Mouse (Mus musculus): Measurements from ENCODE around the gene Tenm4. TPM values are rescaled to one million over a fixed set of nuclear protein-coding genes. Genes with fewer than 3 reads are reported as not detected.

Gene Tenm4
- polyA plus RNA-seq, 1 experiment from 2014 or later, result 7.3 TPM

DNA sequence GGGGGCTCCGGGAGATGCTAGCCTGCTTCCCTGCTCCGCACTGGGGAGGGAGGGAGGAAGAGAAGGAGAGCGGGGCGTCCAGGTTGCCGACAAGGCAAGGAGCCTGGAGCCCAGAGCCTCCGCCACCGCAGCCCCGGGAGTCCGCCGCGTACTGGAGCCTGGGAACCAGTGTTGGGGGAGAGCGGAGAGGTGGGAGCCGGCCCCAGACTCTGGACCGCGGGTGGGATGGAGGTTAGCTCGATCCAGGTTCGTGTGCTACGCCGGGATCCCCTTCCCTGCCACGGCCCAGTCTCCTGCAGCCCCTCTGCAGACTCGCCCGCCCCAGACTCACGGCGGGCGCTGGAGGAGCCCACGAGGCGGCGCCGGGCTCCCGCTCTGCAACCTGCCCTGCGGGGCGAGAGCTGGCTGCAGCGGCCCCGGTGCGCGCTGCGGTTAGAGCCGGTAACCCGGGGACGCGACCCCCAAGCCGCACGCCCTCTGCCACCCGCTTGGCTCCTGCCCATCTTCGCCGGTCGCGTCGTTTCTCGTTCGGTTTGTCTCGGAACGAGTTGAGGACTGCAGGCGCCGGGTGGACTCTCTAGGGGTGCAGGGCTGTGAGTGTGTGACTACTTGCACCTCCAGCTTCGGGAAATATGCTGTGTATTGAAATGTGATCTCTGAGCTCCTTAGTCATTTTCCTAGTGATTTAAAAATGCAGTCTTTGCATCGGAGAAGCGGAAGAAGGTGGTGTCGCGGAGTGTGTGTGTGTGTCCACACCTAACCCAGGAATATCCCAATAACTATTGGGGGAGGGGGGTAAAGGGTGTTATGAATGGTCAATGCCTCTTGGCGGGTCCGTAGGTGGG is 39.7 kb downstream of the Tenm4 start:
- peaks cover 75% of the 10 kb centered on the region for H3K27me3 ChIP-seq (replicated peaks; ENCODE audit: control insufficient read depth, insufficient read depth, low read length)
- peaks cover 7% of the 10 kb centered on the region for H3K4me1 ChIP-seq (replicated peaks; ENCODE audit: control insufficient read depth, insufficient read depth, low read length)
- H3K4me3 ChIP-seq (ENCODE audit: low read depth, low read length), result peak overlapping the region; percentile 48
- H3K4me2 ChIP-seq, result peak overlapping the region; percentile 67
- DNase-seq (ENCODE audit: low spot score) (peak; percentile 52), ATAC-seq (replicated peaks; ENCODE audit: low FRiP score) (peak; percentile 33; the same call in 1 of the 2 replicates)
- WGBS, result under 1% methylated on average over 54 of the region's 62 CpGs
- H3K27ac ChIP-seq (ENCODE audit: low read depth, low read length), result no peak overlapping the region
- H3K9me3 ChIP-seq (ENCODE audit: control insufficient read depth, low read length), result no peaks in the 10 kb centered on the region
- H3K36me3 ChIP-seq (ENCODE audit: control insufficient read depth, insufficient read depth, low read length), result no peaks in the 10 kb centered on the region
- peak overlapping the region; percentile 57 for H3K9ac ChIP-seq (ENCODE audit: low read depth, low read length)

DNA sequence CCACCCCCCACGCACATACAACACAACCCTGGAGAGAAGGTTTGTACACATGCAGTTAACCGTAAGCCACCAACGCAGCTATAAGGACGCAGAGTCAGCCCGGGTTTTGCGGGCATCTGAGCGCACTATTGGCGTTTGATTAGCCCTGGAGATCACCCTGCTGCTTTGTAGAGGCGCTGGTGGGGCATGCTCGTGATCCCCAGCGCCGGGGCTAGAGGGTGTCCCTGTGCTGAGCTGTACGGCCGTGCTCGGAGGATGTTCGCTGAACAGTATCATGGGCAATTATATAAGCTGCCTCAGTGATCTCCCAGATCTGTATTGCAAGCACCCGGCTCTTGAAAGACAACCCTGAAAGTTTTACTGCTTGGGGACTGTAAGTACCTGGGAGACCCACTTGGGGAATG is 40.6 kb downstream of the Tenm4 start:
- no peak for DNase-seq (ENCODE audit: low spot score)

DNA sequence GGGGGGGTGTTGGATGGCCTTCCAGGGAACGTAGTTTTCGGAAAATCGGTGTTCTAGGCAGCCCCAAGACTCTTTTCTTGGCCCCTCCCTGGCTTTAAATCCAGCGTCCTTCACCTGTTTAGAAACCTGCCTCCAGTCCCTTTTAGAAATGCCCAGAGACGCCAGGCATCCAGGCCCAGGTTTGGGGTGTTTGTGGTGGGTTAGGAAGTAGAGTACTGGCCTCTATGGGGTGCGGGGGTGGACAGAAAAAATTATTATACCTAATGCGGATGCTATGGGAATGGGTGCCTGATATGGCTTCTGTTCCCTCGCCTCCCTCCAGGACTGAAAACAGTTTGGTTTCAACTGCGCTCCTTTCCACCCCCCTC is 41.2 kb downstream of the Tenm4 start:
- WGBS, result 4% methylated on average over 9 of the region's 9 CpGs
- peaks cover 7% of the 10 kb centered on the region for H3K4me1 ChIP-seq (replicated peaks; ENCODE audit: control insufficient read depth, insufficient read depth, low read length)
- no peaks in the 10 kb centered on the region for H3K36me3 ChIP-seq (ENCODE audit: control insufficient read depth, insufficient read depth, low read length)
- H3K9ac ChIP-seq (ENCODE audit: low read depth, low read length), result no peak overlapping the region
- no peaks in the 10 kb centered on the region for H3K9me3 ChIP-seq (ENCODE audit: control insufficient read depth, low read length)
- peaks cover 73% of the 10 kb centered on the region for H3K27me3 ChIP-seq (replicated peaks; ENCODE audit: control insufficient read depth, insufficient read depth, low read length)
- ATAC-seq (replicated peaks; ENCODE audit: low FRiP score), result no peak
- peak overlapping the region; percentile 67 for H3K4me2 ChIP-seq
- peak overlapping the region; percentile 48 for H3K4me3 ChIP-seq (ENCODE audit: low read depth, low read length)
- no peak for DNase-seq (ENCODE audit: low spot score)
- H3K27ac ChIP-seq (ENCODE audit: low read depth, low read length), result no peak overlapping the region

More for the DNA sequence above, 40.6 kb downstream of the Tenm4 start:
- Histone ChIP-seq H3K27me3 (replicated peaks; ENCODE audit: control insufficient read depth, insufficient read depth, low read length) (peaks cover 75% of the 10 kb centered on the region), H3K9ac (ENCODE audit: low read depth, low read length) (no peak overlapping the region), H3K4me1 (replicated peaks; ENCODE audit: control insufficient read depth, insufficient read depth, low read length) (peaks cover 7% of the 10 kb centered on the region), H3K9me3 (ENCODE audit: control insufficient read depth, low read length) (no peaks in the 10 kb centered on the region), H3K4me3 (ENCODE audit: low read depth, low read length) (peak overlapping the region; percentile 48), H3K4me2 (peak overlapping the region; percentile 67), H3K27ac (ENCODE audit: low read depth, low read length) (no peak overlapping the region), H3K36me3 (ENCODE audit: control insufficient read depth, insufficient read depth, low read length) (no peaks in the 10 kb centered on the region)
- under 1% methylated on average over 17 of the region's 17 CpGs for WGBS
- ATAC-seq (replicated peaks; ENCODE audit: low FRiP score), result no peak

DNA sequence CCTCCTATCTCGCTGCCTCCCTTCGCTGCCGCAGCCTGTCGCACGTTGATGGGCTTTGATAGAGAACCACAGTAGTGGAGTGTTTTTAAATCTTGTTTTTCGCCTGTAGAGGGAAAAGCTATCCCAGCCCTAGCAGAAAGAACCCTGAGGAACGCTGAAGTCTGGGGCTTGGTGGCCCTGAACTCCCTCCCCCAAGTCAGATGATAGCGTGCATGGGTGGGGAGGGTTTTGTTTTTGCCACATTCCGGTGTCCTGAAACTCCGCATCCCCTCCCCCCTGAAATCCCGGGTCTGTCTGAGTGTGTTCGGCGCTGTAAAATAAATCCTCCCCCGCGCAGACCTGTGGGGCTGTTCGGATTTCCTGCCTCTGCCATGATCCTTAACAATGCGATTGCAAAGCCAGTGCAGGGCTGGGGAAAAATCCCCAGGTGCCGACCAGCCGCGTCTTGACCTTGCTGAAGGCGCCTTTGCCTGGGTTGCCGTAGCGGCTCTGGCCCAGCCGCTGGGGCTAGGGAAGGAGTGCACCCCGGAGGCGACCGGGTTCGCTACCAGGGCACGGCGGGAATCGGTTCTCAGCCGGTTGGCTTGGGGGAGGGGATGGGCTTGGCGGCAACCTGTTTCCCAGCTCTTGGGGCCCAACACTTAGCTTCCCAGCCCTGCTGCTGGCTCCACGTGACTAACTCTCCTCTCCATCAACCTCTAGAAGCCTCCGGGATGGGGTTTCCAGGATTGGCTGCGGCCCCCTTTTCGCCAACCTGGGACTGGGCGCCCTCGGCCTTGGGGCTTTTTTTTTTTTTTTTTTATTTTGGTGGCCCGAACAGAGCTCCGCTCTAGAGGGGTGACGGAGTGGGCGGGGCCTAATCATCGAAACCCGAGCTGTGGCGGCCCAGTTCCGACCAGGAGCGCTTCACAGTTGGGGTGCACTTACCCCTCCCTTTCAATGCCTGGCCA is 41.8 kb downstream of the Tenm4 start:
- Histone ChIP-seq H3K4me3 (ENCODE audit: low read depth, low read length) (peak overlapping the region; percentile 48), H3K36me3 (ENCODE audit: control insufficient read depth, insufficient read depth, low read length) (no peaks in the 10 kb centered on the region), H3K4me2 (peak overlapping the region; percentile 67), H3K27me3 (replicated peaks; ENCODE audit: control insufficient read depth, insufficient read depth, low read length) (peaks cover 70% of the 10 kb centered on the region), H3K4me1 (replicated peaks; ENCODE audit: control insufficient read depth, insufficient read depth, low read length) (peaks cover 7% of the 10 kb centered on the region), H3K9ac (ENCODE audit: low read depth, low read length) (no peak overlapping the region), H3K9me3 (ENCODE audit: control insufficient read depth, low read length) (no peaks in the 10 kb centered on the region), H3K27ac (ENCODE audit: low read depth, low read length) (no peak overlapping the region)
- DNase-seq (ENCODE audit: low spot score) (peak; percentile 67), ATAC-seq (replicated peaks; ENCODE audit: low FRiP score) (peak; percentile 26; the same call in 1 of the 2 replicates)
- WGBS, result 1% methylated on average over 48 of the region's 48 CpGs

DNA sequence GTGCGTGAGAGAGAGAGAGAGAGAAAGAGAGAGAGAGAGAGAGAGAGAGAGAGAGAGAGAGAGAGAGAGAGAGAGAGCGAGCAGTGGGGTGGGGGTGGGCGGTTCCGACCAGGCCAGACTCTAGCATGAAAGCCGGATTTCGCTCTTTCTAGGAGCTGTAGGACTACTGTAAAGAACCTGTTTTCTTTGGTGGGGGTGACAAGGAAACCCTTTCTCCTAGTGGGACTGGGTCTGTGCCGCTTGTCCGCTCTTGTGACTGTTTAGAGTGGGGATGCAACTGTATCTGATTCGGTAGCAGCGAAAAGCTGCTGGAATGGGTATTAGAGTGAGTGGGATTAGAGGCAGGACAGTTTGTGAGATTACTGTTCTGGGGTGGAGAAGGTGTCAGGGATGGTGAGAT is 42.7 kb downstream of the Tenm4 start:
- Histone ChIP-seq H3K9me3 (ENCODE audit: control insufficient read depth, low read length) (no peaks in the 10 kb centered on the region), H3K4me1 (replicated peaks; ENCODE audit: control insufficient read depth, insufficient read depth, low read length) (peaks cover 7% of the 10 kb centered on the region), H3K36me3 (ENCODE audit: control insufficient read depth, insufficient read depth, low read length) (no peaks in the 10 kb centered on the region), H3K9ac (ENCODE audit: low read depth, low read length) (no peak overlapping the region), H3K27me3 (replicated peaks; ENCODE audit: control insufficient read depth, insufficient read depth, low read length) (peaks cover 62% of the 10 kb centered on the region), H3K4me3 (ENCODE audit: low read depth, low read length) (peak overlapping the region; percentile 48), H3K4me2 (peak overlapping the region; percentile 67), H3K27ac (ENCODE audit: low read depth, low read length) (no peak overlapping the region)
- WGBS, result 11% methylated on average over 9 of the region's 10 CpGs
- DNase-seq (ENCODE audit: low spot score) (no peak), ATAC-seq (replicated peaks; ENCODE audit: low FRiP score) (no peak)

DNA sequence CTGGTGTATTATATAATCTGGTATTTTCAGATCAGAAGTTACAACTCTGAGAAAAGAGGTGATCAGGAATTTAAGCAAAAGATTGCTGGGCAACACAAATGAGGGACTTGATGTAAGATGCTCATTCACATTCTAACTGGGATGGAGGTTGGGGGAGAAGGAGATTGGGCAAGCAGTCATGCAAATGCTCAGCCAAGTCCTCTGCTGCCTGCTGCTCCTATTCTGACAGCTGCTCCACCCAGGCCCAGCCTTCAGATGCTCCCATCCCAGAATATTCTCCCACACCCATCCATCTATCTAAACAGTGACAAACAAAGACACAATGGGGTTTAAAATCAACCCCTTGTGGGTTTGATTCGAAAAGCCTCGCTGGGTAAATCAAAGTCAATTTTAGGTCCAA is 43.8 kb downstream of the Tenm4 start:
- WGBS, result 61% methylated on average over 2 of the region's 2 CpGs
- no peak overlapping the region for H3K4me2 ChIP-seq
- H3K9ac ChIP-seq (ENCODE audit: low read depth, low read length), result no peak overlapping the region
- H3K27me3 ChIP-seq (replicated peaks; ENCODE audit: control insufficient read depth, insufficient read depth, low read length), result peaks cover 51% of the 10 kb centered on the region
- DNase-seq (ENCODE audit: low spot score) (no peak), ATAC-seq (replicated peaks; ENCODE audit: low FRiP score) (no peak)
- no peaks in the 10 kb centered on the region for H3K9me3 ChIP-seq (ENCODE audit: control insufficient read depth, low read length)
- peaks cover 7% of the 10 kb centered on the region; the same call in 1 of the 2 replicates for H3K4me1 ChIP-seq (replicated peaks; ENCODE audit: control insufficient read depth, insufficient read depth, low read length)
- H3K36me3 ChIP-seq (ENCODE audit: control insufficient read depth, insufficient read depth, low read length), result no peaks in the 10 kb centered on the region
- no peak overlapping the region for H3K4me3 ChIP-seq (ENCODE audit: low read depth, low read length)
- H3K27ac ChIP-seq (ENCODE audit: low read depth, low read length), result no peak overlapping the region

DNA sequence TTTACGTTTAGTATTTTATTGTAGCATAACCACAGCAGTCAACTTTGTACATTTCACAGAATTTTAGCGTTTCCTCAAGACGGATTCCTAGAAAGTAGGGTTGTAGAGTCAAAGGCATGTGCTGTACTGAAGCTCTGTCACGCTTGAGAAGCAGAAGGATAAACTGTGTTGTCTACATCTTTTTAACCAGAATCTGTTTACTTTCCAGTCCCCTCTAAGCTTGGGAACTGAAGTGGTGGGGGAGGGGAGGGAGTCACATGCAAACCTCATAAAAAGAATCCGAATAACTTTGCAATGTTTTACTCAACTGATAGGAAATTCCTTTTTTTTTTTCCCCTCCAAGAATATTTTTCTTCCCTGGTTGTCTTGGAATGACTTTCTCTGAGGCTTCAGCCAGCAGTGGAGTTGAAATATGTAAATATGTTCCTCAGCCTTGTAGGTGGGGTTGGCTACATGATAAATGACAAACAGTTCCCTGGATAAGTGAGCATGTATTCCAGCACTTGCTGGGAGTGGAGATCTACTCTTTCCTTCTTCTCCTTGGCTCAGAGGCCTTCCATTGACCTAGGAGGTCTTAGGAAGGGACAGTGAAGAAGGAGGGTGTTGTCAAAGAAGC is 45.0 kb downstream of the Tenm4 start:
- WGBS, result 68% methylated on average over 5 of the region's 5 CpGs
- Histone ChIP-seq H3K4me2 (no peak overlapping the region), H3K9ac (ENCODE audit: low read depth, low read length) (no peak overlapping the region), H3K4me3 (ENCODE audit: low read depth, low read length) (no peak overlapping the region), H3K4me1 (replicated peaks; ENCODE audit: control insufficient read depth, insufficient read depth, low read length) (peaks cover 7% of the 10 kb centered on the region; the same call in 1 of the 2 replicates), H3K27ac (ENCODE audit: low read depth, low read length) (no peak overlapping the region), H3K27me3 (replicated peaks; ENCODE audit: control insufficient read depth, insufficient read depth, low read length) (peaks cover 39% of the 10 kb centered on the region), H3K36me3 (ENCODE audit: control insufficient read depth, insufficient read depth, low read length) (no peaks in the 10 kb centered on the region), H3K9me3 (ENCODE audit: control insufficient read depth, low read length) (no peaks in the 10 kb centered on the region)
- ATAC-seq (replicated peaks; ENCODE audit: low FRiP score) (no peak), DNase-seq (ENCODE audit: low spot score) (no peak)

DNA sequence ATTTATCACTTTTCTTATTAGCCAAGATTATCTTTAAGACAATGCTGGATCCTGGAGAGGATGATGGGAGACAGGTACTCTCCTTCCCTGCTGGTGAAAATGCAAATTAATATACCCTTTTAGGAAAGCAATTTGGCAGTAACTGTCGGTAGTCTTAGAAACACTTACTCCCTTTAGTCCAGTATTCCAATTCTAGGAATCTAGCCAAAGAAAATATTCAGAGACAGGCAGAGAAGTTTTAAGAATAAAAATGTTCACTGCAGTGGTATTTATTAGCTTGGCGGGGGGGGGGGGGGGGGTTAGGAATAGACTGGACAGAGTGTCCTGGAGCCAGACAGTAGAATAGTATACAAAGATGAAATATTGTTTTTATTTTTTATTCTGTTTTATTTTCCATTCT is 48.3 kb downstream of the Tenm4 start:
- Histone ChIP-seq H3K4me2 (no peak overlapping the region), H3K27me3 (replicated peaks; ENCODE audit: control insufficient read depth, insufficient read depth, low read length) (peaks cover 7% of the 10 kb centered on the region), H3K27ac (ENCODE audit: low read depth, low read length) (no peak overlapping the region), H3K4me3 (ENCODE audit: low read depth, low read length) (no peak overlapping the region), H3K9ac (ENCODE audit: low read depth, low read length) (no peak overlapping the region), H3K4me1 (replicated peaks; ENCODE audit: control insufficient read depth, insufficient read depth, low read length) (no peaks in the 10 kb centered on the region), H3K9me3 (ENCODE audit: control insufficient read depth, low read length) (no peaks in the 10 kb centered on the region), H3K36me3 (ENCODE audit: control insufficient read depth, insufficient read depth, low read length) (no peaks in the 10 kb centered on the region)
- WGBS, result 86% methylated on average over 2 of the region's 2 CpGs
- DNase-seq (ENCODE audit: low spot score) (no peak), ATAC-seq (replicated peaks; ENCODE audit: low FRiP score) (no peak)

All from liver, embryonic 11.5 days (tissue).